Mouse (Mus musculus): Measurements from ENCODE around the gene Exoc4.

The Exoc4 gene

DNA sequence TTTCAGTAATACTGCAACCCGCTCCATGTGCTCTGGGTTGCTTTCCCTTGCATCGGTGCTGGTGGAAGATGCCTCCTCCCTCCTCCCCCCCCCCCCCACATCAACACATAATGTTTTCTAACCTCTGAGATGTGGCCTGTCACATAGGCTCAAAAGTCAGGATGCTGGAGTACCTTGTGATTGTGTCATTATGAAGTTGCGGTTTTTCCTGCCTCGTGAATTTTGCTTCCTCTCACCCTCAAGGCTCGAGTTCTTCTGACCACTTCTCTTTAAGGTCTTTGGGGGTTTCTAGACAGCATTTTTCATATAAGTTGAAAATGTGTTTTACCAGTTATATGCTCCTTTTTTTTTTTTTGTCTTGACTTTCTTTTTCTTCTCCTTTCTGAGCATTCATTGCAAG is 507.1 kb downstream of the Exoc4 start:
- in situ Hi-C loops (cut with MboI, MseI): no loop called here

GRCm38 (mm10) chr6:33761557-33761956 is 512.7 kb downstream of the Exoc4 start:
- in situ Hi-C loops (cut with MboI, MseI): no loop called here

DNA sequence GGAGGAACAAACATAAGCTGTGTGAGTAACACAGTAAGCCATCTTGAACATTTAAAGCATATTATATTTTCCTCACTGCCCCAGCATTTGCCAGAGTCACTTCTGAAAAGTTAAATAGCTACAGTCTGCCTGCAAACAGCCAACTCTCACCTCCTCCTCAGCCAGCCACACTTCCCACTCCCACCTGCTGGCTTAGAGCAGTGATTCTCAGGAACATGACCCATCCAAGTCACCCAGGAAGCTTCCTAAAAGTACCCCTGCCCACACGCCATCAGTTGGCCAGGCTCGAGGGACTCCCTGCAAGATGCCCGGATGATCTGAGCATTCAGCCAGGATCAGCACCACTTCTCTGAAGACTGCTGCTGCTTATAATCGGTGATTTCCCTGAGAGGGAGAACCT is 514.4 kb downstream of the Exoc4 start:
- in situ Hi-C loops (cut with MboI, MseI): no loop called here

DNA sequence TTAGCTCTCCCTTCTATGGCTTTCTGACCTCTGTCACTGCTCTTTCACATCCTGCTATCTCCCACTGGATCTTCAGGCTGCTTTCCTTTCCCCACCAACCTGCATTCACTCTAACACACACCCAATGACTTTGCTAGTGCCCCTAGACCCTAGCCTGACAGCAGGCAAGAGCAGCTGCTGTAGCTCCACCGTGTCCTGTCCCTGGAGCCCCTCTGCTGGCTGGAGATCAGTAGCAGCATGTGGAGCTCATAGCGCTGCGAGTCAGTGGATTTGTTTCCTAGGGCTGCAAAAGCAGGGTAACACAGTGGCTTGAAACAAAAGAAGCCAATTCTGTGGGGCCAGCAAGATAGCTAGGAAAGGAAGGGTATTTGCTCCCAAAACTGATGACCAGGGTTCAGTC is 515.1 kb downstream of the Exoc4 start:
- in situ Hi-C loops (cut with MboI, MseI): no loop called here

GRCm38 (mm10) chr6:33769251-33769650 is 520.4 kb downstream of the Exoc4 start:
- in situ Hi-C loops (cut with MboI, MseI): no loop called here

DNA sequence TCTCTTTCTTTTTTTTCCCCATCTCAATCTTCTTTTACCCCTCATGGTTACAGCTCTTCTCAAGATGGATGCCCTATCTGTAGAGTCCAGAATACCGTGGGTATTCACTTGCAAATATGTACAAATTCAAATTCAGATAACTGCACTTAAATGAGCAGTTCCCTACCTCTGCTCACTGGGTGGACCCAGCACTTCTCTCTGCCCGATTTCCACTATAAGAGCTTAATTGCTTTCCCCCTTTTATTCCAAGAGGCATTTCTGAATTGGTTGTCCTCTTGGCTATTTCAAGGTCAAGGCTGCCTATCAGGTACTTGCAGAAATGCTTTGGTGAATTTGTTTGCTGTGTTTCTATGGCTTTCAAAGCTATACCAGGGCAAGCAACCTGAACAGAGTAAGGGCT is 521.1 kb downstream of the Exoc4 start:
- in situ Hi-C loops (cut with MboI, MseI): no loop called here

DNA sequence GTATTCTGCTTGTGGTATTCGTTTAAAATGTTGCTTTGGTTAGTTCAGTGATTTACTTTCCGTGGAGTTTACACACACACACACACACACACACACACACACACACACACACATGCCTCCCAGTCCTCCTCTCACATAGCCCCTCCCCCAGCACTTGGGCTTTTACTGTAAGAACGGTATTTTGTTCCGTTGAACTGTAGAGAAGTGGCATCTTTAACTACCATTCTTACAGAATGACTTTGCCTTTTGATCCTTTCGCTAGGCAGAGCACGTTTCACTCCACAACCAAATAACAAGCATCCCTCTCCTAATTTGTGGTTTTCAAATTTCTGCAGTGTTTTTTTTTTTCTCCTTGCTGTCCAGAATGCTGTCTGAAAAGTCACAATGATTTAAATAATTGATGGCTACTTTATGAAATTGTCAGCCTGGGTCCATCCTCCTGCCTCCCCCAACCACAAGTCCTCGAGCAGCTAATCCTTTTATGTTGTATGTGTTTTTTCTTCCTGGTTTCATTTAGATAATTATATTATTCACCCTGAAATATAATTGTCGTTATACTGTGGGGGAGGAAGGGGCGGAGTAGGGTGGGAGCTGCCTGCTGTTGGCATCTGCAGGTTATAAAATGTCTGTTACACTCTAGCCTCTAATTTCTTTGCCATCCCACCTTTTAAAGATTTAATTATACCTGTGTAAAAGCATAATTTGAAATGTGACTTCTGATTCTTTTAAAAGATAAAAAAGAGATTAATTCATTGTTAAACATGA is 523.8 kb downstream of the Exoc4 start:
- in situ Hi-C loops (cut with MboI, MseI): no loop called here

GRCm38 (mm10) chr6:33792604-33793003 is 543.7 kb downstream of the Exoc4 start:
- in situ Hi-C loops (cut with MboI, MseI): no loop called here

- in situ Hi-C loops (cut with MboI, MseI): no loop called here
Measured at GRCm38 (mm10) chr6:33801254-33801653, 552.4 kb downstream of the Exoc4 start.

DNA sequence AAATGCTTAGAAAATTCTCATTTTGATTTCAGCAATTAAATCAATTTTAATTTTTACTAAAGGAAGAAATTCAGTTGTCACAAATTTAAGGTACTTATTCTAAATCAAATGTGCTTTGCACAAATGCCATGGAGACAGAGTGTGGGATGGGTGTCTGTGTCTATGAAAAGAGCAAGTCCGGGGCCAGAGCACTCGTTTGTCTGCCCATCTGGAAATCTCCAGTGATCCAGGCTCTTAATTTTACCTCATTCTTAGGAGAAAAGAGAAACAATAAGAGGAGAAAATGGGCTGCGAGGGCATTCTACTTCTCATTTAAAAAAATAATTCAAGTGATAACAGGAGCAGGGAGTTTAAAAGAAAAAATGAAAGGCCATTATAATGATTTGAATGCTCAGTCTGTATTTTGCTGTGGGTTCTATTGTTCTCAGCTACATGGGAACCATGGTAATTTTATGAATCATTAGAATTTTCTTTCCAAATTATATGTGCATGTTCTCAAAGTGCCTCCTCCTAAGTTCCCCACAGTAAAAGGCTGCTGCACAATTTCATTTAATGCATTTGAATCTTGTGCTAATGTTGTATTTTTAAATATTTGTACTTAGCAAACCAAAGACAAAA is 554.7 kb downstream of the Exoc4 start:
- in situ Hi-C loops (cut with MboI, MseI): no loop called here

GRCm38 (mm10) chr6:33804775-33805174 is 555.9 kb downstream of the Exoc4 start:
- in situ Hi-C loops (cut with MboI, MseI): no loop called here

- in situ Hi-C loops (cut with MboI, MseI): no loop called here
Measured at GRCm38 (mm10) chr6:33806072-33806782, 557.3 kb downstream of the Exoc4 start.

- in situ Hi-C loops (cut with MboI, MseI): no loop called here
Measured at GRCm38 (mm10) chr6:33814386-33814785, 565.5 kb downstream of the Exoc4 start.

DNA sequence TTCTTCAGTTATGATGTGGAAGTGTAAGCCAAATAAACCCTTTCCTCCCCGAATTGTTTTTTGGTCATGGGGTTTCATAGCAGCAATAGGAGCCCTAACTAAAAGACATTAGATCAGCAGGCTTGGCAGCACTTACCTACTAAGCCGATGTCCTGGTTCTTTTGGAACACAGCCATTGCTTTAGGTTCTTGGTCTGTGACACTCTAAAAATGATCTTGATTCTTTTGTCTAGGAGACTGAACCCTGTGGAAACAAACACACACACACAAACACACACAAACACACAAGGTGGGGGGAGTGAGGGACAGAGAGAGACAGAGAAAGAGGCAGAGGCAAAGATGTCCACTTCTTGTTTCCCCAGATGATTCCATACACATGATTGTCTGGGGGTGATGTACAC is 574.3 kb downstream of the Exoc4 start:
- in situ Hi-C loops (cut with MboI, MseI): no loop called here

DNA sequence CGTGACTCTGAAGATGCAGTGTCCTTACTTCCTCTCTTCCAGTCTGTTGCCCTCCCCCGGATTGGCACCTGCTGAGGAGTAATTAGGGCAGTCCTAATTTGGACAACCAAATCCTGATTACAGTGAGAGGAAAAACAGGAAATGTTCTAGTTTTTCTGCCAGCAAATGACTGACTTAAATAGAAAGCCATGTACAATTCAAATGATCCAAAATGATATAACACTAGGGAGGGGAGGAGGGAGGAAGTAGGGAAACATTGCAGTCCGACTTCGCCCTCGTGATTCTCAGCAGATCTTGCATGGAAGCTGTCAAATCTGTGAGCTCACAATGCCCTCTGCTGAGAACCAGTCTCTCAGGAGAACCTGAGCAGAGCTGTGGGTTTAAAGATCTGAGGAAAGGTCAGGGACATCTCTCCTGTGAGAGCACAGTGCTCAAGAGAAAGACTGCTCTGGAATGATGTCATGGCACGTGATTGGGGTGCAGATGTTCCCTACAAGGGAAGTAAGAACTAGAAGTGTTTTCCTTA is 575.0 kb downstream of the Exoc4 start:
- in situ Hi-C loops (cut with MboI, MseI): no loop called here

GRCm38 (mm10) chr6:33828499-33828898 is 579.6 kb downstream of the Exoc4 start:
- in situ Hi-C loops (cut with MboI, MseI): no loop called here

DNA sequence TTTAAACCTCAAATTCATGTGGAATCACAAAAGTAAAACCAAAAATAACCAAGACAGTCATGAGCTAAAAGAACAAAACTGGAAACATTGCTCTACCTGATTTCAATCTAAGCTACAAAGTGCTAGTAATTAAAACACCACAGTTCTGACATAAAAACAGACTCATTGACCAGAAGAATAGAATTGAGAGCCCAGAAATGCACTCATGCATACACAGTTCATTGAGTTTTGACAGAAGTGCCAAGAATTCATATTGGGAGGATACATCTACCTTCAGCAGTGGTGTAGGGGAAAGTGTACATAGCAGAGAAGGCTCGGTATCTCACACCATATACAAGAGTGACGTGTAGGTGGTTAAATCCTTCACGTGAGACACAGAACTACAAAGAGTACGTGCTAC is 580.4 kb downstream of the Exoc4 start:
- in situ Hi-C loops (cut with MboI, MseI): no loop called here

GRCm38 (mm10) chr6:33831276-33831675 is 582.4 kb downstream of the Exoc4 start:
- in situ Hi-C loops (cut with MboI, MseI): no loop called here

- in situ Hi-C loops (cut with MboI, MseI): no loop called here
Measured at GRCm38 (mm10) chr6:33832978-33833377, 584.1 kb downstream of the Exoc4 start.

- in situ Hi-C loops (cut with MboI, MseI): no loop called here
Measured at GRCm38 (mm10) chr6:33836048-33836780, 587.3 kb downstream of the Exoc4 start.

DNA sequence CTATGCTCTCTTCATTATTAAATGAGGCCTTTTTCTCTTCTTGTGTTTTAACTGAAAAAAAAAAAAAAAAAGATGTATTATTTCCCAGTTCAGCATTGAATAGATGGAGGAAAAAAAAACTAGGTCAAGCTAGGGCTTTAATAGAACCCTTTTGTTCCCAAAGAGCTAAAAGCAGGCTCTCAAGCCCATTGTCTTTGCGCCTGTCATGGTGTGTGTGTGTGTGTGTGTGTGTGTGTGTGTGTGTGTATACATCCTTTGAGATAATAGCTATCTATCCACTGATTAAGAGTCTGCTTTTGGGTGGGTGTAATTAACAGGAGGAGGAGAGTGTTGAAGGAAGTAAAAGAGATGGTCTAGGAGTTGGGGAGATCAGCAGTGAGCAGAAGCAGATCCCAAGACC is 594.0 kb downstream of the Exoc4 start:
- in situ Hi-C loops (cut with MboI, MseI): no loop called here

DNA sequence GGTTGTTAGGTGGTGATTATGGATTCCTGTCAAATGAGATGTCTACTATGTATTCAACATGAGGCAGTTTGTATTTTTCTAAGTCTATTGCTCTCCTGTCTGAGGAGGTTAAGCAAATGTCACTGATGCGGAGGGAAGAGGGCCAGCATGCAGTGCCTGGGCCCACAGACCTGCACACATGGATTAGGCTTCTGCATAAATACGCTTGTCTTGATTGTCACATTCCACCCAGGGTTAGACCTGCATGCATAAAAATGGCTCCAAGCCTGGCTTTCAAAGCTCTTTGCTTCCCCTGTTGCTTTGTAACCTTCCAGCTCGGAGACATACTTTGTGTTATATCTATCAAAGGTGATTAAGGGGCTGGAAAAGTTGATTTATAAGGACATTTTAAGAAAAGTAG is 610.2 kb downstream of the Exoc4 start:
- in situ Hi-C loops (cut with MboI, MseI): no loop called here
